Mouse (Mus musculus) mouse trophoblast stem cell (cell line): ENCODE measurements around the gene Laptm4a.
"Not testable (repeated sequence)": the region's sequence is repeated elsewhere in the genome, so short reads cannot be mapped to it uniquely, and the experiment has no call there.

Source experiments
- in situ Hi-C, 2 experiments: fragments of 300-500 bp; cut with MseI, MboI; formaldehyde crosslinking; loops; 2 replicates in 1 of 2; 3 replicates in 1 of 2; pipeline ENCODE4 v1.15.1; 2025

Gene Laptm4a

DNA sequence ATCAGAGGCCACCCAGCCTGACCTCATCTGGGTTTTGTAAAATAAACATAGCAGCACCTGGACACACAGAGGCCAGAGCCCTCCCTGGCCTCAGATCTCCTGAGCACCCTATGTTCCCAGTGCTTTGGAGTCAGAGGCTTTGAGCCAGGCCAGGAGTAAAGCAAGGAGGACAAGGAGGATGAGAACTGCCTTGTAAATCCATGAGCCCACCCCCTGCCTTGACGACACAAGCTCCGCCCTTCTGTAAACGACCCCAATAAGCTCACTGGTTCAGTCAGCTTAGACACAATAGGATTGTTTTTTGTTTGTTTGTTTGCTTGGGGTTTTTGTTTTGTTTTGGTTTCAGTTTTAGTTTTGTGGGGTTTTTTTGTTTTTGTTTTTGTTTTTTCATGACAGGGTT, 19.0 kb upstream of the Laptm4a start:
- in situ Hi-C loops: no loop called here

DNA sequence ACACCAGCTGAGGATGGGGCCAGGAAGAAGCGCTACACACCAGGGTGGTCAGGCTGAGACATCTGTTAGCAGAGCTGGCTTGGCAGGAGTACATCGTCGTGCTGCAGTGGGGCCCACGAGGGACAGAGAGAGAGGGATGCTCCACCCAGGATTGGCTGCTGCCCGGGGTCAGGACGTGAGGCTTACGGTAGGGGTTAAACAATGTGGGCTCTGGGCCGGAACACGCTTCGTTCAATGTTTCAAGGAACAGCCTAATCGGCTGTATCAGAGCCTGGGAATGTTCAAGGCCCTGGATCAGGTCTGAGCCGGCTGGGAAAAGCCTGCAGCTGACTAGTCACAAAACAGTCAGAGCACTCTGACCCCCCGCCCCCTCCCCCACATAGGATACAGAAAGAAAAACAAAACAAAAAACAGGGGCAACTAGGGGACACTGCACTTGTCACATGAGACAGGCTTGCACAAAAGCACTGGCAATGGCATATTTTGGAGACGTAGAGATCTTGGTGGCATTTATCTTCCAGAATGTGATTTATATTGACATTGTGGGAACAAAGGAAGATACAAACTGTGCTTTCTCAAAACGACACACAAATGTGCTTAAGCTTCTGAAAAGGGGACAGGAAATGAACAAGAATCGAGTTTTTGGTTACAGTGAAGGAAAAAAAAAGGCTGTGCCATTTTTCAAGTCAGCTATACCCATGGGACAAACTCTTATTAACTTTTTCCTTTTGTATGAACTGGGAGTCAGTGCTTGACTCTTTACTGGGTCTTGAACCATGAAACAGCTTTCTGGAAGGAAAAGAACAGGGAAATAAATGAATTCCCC, 8.4 kb upstream of the Laptm4a start:
- in situ Hi-C loops: no loop called here

DNA sequence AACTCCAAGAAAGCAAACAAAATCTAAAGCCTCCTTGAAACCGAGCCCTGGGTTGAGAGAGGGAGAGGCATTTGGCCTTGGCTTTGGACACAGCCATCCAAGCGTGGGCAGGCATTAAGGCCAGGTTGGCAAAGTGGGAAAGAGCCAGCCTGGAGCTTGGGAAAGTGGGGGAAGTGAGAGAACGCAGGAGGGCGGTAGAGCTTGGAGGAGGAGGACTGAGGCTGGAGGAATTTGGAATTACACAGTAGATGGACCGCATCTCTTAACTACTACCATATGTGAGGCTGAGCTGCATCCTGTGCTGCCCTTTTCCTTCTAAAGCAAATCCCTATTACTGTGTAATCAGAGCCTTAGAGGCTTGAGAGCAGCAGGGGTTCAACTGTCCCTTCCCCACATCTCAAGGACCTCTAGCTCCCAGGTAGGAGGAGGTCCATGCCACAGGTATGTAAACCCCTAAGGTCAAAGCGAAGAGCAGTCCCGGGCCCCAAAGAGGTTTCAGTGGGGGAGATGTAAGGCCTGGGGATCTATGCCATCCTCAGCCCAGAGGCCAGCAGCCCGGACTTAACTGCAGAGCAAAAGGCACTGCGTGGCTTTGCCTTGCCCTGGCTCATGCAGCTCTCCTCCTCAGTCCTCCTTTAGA, 7.6 kb upstream of the Laptm4a start:
- in situ Hi-C loops: no loop called here

DNA sequence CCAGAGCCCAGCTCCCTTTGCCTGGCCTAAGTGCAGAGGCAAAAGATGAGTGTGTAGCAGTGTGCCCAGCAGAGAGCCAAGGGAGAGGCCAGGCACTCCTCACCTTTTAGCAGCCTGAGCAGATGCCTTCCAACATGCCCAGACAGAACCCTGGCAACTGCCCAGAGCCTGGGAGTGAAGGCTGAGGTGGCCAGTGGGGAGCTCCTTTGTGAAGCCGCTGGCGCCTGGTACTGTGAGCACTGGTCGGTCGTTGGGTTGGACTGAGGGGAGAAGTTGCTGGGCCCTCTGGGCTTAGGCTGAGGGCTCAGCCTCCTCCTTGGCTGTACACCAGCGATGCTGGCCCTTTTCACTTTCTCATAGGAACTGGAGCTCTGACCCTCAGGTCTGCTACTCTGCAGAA, 5.1 kb upstream of the Laptm4a start:
- in situ Hi-C loops: no loop called here

DNA sequence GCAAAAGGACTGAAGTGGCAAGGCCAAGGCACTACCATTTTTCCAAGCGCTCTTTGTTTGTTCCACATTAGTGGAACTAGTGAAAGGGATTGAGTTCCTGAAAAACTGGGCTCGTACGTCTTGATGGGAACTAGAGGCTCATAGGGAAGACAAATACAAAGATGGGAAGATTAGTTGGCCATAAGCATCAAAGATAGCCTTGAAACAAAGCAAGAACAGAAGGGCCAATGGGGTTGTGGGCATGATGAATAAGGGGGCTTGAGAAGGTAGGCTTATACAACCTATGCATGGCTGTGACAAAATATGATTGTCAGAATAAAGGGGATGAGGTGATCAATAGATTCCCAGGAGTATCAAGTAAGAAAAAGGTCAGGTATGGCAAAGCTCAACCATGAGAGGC, 2.2 kb upstream of the Laptm4a start:
- in situ Hi-C loops: no loop called here

DNA sequence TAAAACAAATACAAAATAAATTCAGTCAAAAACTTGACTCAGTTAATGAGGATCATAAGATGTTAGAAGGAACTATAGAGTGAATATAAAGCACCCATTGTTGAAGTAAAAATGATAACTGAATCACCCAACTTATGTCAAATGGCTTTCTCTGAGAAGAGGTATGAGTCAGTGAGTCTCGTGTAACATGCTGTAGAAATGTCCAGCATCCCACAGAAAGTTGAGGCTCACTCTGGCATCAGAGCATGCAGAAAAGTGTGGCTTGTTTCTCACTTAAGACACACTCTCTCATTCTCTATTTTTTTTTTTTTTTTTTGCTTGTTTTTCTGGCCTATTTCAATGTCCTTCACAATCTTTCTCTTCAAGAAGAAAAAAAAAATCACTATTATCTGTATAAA, 469 bp upstream of the Laptm4a start:
- in situ Hi-C loops: no loop called here

DNA sequence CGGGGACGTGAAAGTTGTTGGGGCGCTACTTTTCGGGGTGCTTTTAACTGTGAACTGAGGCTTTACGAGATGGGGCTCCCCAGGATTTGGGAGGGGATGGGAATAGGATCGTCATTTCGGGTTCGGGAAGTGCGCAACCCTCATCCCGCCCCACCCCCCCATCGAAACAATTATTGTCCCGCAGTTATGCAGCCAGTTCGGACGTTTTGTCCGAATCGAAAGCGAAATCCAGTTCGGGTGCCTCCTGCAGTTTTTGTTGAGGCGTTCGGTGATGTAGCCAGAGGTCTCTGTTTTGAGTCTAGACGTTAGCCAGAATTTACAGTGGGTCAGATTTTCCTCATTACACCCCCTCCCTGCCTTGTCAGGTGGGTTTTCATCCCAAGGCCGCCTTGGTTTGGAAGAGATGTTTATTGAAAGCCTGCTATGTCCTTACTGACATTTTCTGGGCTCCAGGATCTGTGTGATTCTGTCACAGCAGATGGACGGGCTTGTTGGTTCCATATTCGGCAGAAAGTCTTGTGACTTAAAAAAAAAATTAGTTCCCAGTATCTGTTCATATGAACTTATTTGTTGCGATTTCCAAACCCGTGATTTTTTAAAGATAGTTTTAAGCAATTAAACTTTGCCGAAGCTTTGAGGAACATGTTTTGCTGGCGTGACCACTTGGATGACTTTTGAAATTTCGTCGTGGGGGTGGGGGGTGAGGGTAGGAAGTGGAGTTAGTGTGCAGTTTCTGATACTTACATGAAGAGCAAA, 1.1 kb downstream of the Laptm4a start:
- in situ Hi-C loops: no loop called here

DNA sequence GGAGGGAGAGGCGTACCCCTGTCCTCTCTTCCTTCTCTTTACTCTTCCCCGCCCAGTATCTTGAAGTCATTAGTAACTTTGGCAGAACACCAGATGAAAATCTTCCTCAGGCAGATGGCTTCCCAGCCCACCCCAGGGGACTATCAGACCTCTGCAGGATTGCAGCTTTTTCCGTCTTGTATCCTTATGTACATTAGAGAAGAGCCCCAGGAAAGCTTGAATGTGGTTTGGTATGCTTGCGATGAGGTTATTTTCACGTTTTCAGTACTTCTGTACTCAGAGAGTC, 1.6 kb downstream of the Laptm4a start:
- in situ Hi-C loops: no loop called here

DNA sequence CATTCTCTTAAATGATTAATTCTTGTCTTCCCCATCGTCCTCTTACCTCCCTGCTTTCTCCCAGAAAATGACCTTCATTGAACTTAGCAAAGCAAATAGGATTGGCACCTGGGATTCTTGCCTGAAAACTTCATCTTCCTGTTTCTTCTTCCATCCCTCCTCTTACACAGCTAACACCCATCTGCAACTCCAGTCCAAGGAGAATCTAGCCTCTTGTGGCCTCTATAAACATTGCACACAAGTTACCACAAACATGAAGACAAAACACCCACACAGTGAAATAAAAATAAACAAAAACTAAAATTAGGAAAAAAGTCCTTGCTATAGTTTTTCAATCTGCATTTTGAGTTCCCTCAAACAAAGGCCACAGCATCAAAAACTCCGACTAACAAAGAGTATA, 2.1 kb downstream of the Laptm4a start:
- in situ Hi-C loops: no loop called here

DNA sequence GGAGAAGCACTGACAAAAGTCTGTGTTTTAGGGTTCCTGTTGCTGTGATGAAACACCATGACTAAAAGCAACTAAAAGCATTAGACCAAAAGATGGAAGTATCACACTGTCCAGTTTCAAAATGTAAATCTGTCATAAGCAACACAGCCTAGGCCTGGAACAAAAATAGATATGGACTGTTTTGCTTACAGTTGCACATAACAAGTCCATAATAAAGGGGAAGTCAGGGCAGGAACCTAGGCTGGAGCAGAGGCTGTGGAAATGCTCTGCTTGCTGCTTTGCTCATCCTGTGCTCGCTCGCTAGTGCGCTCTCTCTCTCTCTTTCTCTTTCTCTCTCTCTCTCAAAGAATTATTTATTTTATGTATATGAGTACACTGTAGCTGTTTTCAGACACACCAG, 6.2 kb downstream of the Laptm4a start:
- in situ Hi-C loops: no loop called here

DNA sequence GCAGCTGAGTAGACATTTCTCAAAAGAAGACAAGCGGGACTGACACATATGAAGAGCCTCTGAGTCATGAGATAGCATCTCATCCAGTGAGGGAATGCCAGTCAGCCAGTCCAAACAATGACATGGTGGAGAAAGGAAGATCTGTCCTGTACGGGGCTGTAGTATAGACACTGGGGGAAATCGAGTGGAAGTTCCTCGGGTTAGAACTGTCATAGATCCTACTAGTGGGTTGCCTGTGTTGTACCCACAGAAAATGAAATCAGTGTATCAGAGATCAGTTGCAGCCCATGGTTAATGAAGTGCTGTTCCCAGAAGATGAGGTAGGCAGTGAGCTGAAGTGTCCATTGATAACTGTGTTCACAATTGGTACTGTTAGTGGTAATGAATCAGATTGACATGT, 7.3 kb downstream of the Laptm4a start:
- in situ Hi-C loops: no loop called here

DNA sequence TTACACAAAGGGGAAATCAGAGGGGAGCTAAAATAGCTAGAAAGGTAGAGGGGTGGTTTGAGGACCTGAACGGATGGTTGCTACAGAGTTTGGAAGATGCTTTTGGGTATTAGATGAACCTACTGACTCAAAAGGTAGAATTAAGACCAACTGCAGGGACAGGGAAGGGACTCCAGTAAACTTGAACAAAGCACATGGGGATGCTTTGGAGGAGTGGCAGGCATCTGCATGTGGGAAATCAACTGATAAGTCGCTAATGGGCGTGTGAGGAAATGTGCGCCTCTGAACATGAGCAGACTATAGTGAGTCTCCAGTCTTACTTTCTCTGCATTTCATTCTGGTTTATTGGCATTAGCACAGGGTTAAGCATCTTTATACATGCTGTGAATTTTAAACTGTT, 9.6 kb downstream of the Laptm4a start:
- in situ Hi-C loops: no loop called here

DNA sequence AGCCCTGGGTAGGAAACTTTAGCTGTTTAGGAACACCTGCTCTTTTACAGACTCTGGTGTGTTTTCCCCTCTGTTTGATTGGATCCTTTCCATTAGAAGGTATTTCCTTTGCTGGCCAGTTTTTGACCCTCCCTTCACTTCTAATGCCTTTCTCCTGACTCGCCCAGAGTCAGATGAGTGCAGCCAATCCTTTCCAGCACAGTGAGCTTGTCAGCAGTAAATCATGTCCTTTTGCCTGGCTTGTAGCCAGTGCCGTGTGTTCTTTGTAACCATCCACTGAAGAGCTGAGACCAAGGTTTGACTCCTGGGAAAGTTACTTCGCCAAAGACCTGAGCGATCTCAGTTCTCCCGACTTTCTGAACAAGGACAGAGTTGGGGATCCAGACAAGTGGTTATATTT, 13.9 kb downstream of the Laptm4a start:
- in situ Hi-C loops: no loop called here

DNA sequence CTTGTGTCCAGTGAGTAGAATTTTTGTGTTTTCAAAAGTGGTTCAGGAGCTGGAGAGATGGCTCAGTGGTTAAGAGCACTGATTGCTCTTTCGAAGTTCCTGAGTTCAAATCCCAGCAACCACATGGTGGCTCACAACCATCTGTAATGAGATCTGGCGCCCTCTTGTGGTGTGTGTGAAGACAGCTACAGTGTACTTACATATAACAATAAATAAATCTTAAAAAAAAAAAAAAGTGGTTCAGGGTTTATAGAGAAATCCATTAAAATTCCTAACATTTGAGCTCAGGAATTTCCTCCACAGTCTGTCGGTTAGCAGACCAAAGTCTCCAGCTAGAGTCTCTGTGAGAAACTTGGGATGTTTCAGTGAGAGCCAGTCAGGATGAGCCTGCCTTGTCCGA, 14.7 kb downstream of the Laptm4a start:
- in situ Hi-C loops: not testable (repeated sequence)

DNA sequence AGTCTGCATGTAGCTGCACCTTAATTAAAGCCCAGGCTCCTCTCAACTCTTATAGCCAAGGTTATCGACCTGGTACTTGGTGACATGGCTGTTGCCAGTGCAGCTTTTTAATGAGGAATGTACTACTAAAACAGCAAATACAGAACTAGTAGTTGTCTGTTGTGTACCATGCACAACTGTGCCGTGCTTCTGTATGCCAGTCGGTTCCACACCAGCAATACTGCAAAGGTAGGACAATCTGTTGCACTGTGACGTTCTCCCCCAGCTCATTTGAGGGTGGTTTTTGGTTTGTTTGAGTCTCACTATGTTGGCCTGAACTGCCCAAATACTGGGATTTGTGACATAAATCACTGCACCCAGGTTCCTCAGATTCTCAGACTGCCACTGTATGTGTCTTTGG, 18.0 kb downstream of the Laptm4a start:
- in situ Hi-C loops: no loop called here

DNA sequence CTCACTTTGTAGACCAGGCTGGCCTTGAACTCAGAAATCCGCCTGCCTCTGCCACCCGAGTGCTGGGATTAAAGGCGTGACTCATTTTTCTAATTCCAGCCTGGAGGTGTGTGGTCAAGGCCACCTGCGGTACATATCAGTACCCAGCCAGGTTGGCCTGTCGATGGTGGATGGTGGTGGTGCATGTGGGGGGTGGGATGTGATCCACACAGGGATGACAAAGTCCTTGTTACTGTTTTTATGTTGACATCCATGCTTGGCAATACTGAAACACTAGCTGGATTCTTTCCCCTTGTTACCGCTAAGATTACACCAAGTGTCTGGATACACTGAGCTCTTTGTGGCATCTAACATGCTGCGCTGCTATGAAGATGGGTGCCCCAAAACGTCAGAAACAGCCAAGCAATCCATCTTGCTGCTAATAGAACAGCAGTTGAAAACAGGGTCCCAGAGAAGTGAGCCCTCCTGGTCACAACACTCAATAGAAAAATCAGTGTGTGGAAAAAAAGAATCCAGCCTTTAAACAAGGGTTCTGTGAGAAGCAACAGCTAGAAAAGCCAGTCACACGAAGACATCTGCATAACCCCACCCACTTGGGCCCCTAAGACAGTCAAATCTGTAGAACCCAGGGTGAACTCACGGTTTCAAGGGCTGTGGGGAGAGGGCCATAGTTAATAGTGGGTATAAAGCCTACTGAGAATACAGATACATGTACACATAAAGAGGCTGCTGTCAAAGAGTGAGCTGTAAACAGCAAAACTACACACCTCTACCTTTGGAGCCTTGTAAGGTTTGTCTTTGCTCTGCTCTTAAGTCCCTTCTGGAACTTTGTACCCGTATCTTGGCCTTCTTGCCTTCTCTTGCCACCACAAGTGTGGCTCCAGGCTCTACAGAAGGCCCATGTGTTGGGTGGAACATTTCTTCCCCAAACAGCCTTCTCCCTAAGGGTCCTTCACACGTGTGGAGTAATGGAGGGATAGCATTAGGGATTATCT, 18.8 kb downstream of the Laptm4a start:
- in situ Hi-C loops: no loop called here

DNA sequence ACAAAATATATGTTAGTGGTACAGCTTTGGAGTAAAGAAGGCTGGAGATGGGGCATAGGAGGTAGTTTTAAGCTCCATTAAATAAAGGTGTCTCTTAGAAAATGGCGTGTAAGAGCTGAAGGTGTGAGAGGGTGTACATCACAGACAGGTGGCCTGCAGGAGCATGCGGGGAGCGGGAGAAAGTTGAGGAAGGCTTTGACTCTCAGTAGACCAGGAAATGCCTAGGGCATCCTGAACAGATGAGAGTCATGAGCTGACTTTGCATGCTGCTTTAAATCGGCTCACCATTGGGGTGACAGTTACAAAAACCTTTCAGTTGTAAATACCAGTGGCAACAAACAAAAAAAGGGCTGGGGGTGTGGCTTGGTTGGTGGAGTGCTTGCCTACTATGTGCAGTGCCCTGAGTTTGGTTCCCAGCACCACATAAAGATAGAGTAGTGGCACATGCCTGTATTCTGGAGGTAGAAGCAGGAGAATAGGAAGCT, 19.7 kb downstream of the Laptm4a start:
- in situ Hi-C loops: no loop called here

DNA sequence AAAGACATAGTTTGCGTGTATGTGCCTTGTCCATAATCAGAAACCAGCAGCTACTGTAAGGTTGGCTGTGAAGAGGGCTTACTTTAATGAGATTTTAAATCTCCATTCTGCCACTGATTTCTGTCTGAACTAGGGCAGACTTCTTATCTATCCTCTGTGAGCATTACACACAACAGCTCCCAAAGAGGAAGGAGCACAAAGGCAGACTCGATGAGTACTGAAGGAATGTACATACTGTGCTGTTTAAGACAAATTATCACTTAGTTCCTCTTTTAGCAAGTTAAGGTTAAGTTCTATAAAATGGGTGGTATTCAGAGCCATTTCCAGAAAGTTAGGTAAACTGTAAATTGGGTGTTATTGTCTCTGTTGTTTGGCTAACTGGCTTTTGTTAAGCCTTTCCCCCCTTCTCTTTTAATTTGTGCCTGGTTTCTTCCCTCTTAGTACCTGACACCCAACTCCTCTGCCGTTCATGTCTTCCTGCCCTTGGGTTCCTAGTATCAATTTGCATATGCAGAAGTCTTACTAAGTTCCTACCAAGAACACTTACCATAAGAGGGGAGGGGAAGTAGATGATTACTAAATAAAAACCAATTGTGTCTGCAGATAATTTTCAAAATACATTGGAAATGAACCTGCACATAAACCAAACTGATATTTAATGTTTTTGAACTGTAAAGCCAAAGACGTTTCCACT, 20.4 kb downstream of the Laptm4a start:
- in situ Hi-C loops: no loop called here

DNA sequence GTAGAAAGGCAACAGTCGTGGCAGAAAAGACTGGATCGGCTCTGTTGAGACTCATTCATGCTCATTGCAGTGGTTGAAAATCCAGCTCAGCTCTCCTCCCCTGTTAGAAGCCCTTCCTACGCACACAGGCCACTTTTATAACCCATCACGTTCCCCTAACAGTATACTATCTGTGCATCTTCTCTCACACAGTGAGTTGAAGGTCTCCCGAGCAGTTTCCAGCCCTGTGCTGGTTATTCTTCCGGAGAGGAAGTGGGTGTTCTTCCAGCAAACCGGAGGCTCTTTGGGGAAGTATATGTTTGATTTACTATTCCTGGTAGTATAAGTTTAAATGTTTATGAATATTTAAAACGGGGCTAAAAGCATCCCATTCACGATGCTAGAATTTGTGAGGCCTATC, 25.7 kb downstream of the Laptm4a start:
- in situ Hi-C loops: no loop called here

DNA sequence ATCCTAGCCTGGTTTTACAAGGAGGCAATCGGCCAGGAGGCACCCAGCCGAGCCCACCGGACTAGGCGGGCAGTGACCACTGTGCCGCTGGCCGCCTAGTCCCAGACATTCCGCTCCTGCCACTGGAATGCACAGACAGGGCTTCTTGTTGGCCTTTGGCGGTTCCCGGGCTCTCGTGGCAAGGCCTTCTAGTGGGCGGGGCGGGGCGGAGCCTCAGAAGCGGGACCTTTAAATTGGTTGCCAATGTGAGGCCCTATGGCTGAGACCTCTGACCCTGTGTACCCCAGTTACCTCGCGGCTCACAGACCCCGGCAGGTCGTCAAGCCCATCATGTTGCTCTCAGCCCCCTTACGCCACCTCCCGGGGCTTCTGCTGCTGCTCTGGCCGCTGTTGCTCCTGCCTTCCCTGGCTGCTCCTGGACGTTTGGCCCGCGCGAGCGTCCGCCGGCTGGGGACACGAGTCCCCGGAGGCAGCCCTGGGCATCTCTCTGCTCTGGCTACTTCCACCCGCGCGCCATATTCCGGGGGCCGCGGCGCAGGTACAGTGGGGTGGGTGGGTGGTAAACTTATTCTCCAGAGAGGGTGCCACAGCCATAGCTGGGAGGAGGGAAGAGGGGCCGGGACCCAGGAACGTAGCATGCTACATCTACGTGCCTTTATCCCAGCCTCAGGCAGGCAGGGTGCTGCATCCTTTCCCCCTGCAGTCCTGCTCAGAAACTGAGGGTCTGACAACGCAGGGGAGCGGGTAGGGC, 26.4 kb downstream of the Laptm4a start, which contains the start of gene Matn3:
Matn3 (plus strand) TSS at position 216 of the 751 bp plus-strand sequence.
- in situ Hi-C loops: no loop called here
